Mouse (Mus musculus): ENCODE results near the gene Pfn2. TPM values are rescaled to one million over a fixed set of nuclear protein-coding genes. Genes with fewer than 3 reads are reported as not detected.

Gene Pfn2
- polyA plus RNA-seq (2011; ENCODE audit: insufficient read depth, insufficient read length, low read depth, missing spikeins): 14.2 and 19.3 TPM in 2 replicates

DNA sequence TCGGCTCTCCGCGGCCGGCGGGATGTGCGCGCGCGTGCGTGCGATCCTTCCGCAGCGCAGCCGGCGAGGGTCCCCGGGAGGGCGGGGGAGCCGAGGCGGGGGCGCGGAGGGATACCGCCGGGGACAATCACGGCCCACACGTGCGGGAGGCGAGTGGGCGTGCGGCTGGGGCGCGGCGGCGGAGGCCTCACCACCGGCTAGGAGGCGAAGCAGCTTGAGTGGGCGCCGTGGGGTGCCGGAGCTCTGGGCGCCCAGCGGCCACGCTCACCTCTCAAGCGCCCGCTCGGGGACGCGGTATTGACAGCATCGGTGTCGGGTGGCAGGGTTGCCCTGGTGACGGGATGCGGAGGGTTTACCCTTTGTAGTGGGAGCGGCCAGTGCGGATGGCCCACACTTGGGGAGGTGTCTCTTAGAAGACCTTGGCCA lies at the start of gene Pfn2:
TSS of gene Pfn2 (minus strand) at position 320 of the 426 bp plus-strand sequence.
- H3K27ac ChIP-seq (ENCODE audit: insufficient read depth, low read length): no peak within 1 kb of the TSS

GRCm38 (mm10) chr3:57882945-57883344 lies 35.1 kb upstream of the Pfn2 start:
- H3K4me3 ChIP-seq (ENCODE audit: low read depth, low read length): no peak overlapping the region
- TF ChIP-seq CTCF (IDR thresholded peaks at IDR 0.05; ENCODE audit: low read depth, low read length) (no peak), POLR2A (IDR thresholded peaks at IDR 0.05; ENCODE audit: insufficient read depth, low read length) (no peak), EP300 (IDR thresholded peaks at IDR 0.05; ENCODE audit: insufficient read depth, low read depth, low read length) (no peak)
- no peaks in the 10 kb centered on the region for H3K4me1 ChIP-seq (ENCODE audit: control insufficient read depth, insufficient read depth, low read length)
- no peaks in the 10 kb centered on the region for H3K9me3 ChIP-seq (replicated peaks; ENCODE audit: control insufficient read depth, insufficient read depth, low read length, poor library complexity, severe bottlenecking)
- no peak overlapping the region for H3K27ac ChIP-seq (ENCODE audit: insufficient read depth, low read length)
- H3K36me3 ChIP-seq (ENCODE audit: control insufficient read depth, insufficient read depth, low read length, poor library complexity, severe bottlenecking): no peaks in the 10 kb centered on the region
- no peaks in the 10 kb centered on the region for H3K27me3 ChIP-seq (ENCODE audit: control insufficient read depth, insufficient read depth, low read length, poor library complexity, severe bottlenecking)
- no peak overlapping the region for H3K9ac ChIP-seq (ENCODE audit: low read depth, poor library complexity, severe bottlenecking)

More for the DNA sequence above, at the start of gene Pfn2:
- no peaks in the 10 kb centered on the region for H3K9me3 ChIP-seq (replicated peaks; ENCODE audit: control insufficient read depth, insufficient read depth, low read length, poor library complexity, severe bottlenecking)
- peak within 1 kb of the TSS; percentile 96 for H3K9ac ChIP-seq (ENCODE audit: low read depth, poor library complexity, severe bottlenecking)
- H3K4me1 ChIP-seq (ENCODE audit: control insufficient read depth, insufficient read depth, low read length): no peaks in the 10 kb centered on the region
- TF ChIP-seq CTCF (IDR thresholded peaks at IDR 0.05; ENCODE audit: low read depth, low read length) (no peak), POLR2A (IDR thresholded peaks at IDR 0.05; ENCODE audit: insufficient read depth, low read length) (no peak), EP300 (IDR thresholded peaks at IDR 0.05; ENCODE audit: insufficient read depth, low read depth, low read length) (no peak)
- peaks cover 3% of the 10 kb centered on the region; the same call in 1 of the 2 replicates for H3K36me3 ChIP-seq (ENCODE audit: control insufficient read depth, insufficient read depth, low read length, poor library complexity, severe bottlenecking)
- no peaks in the 10 kb centered on the region for H3K27me3 ChIP-seq (ENCODE audit: control insufficient read depth, insufficient read depth, low read length, poor library complexity, severe bottlenecking)
- H3K4me3 ChIP-seq (ENCODE audit: low read depth, low read length): peak within 1 kb of the TSS; percentile 97

GRCm38 (mm10) chr3:57846912-57847759 lies 743 bp downstream of the Pfn2 start:
- H3K9ac ChIP-seq (ENCODE audit: low read depth, poor library complexity, severe bottlenecking): peak overlapping the region; percentile 96
- H3K4me3 ChIP-seq (ENCODE audit: low read depth, low read length): peak overlapping the region; percentile 97
- no peaks in the 10 kb centered on the region for H3K27me3 ChIP-seq (ENCODE audit: control insufficient read depth, insufficient read depth, low read length, poor library complexity, severe bottlenecking)
- no peaks in the 10 kb centered on the region for H3K4me1 ChIP-seq (ENCODE audit: control insufficient read depth, insufficient read depth, low read length)
- H3K36me3 ChIP-seq (ENCODE audit: control insufficient read depth, insufficient read depth, low read length, poor library complexity, severe bottlenecking): peaks cover 6% of the 10 kb centered on the region; the same call in 1 of the 2 replicates
- no peak overlapping the region for H3K27ac ChIP-seq (ENCODE audit: insufficient read depth, low read length)
- TF ChIP-seq EP300 (IDR thresholded peaks at IDR 0.05; ENCODE audit: insufficient read depth, low read depth, low read length) (no peak), CTCF (IDR thresholded peaks at IDR 0.05; ENCODE audit: low read depth, low read length) (no peak), POLR2A (IDR thresholded peaks at IDR 0.05; ENCODE audit: insufficient read depth, low read length) (no peak)
- no peaks in the 10 kb centered on the region for H3K9me3 ChIP-seq (replicated peaks; ENCODE audit: control insufficient read depth, insufficient read depth, low read length, poor library complexity, severe bottlenecking)

DNA sequence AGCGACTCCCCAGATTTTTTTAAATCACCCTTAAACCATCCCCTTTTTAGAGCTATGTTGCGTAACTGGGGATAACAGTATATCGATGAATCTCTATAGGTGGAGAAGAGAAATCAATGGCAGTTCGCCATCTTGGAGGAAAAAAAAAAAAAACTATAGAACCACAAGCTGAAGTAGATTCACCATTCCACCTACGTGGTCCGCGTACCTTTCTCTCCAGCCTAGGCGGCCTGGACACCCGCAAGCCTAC lies 1.3 kb downstream of the Pfn2 start:
- H3K4me1 ChIP-seq (ENCODE audit: control insufficient read depth, insufficient read depth, low read length): no peaks in the 10 kb centered on the region
- no peak overlapping the region for H3K27ac ChIP-seq (ENCODE audit: insufficient read depth, low read length)
- no peaks in the 10 kb centered on the region for H3K9me3 ChIP-seq (replicated peaks; ENCODE audit: control insufficient read depth, insufficient read depth, low read length, poor library complexity, severe bottlenecking)

GRCm38 (mm10) chr3:57845786-57846661 lies 1.9 kb downstream of the Pfn2 start:
- Histone ChIP-seq H3K36me3 (ENCODE audit: control insufficient read depth, insufficient read depth, low read length, poor library complexity, severe bottlenecking) (peaks cover 6% of the 10 kb centered on the region; the same call in 1 of the 2 replicates), H3K4me3 (ENCODE audit: low read depth, low read length) (no peak overlapping the region), H3K4me1 (ENCODE audit: control insufficient read depth, insufficient read depth, low read length) (no peaks in the 10 kb centered on the region), H3K9me3 (replicated peaks; ENCODE audit: control insufficient read depth, insufficient read depth, low read length, poor library complexity, severe bottlenecking) (no peaks in the 10 kb centered on the region), H3K27me3 (ENCODE audit: control insufficient read depth, insufficient read depth, low read length, poor library complexity, severe bottlenecking) (no peaks in the 10 kb centered on the region), H3K9ac (ENCODE audit: low read depth, poor library complexity, severe bottlenecking) (peak overlapping the region; percentile 96), H3K27ac (ENCODE audit: insufficient read depth, low read length) (no peak overlapping the region)
- no peak for TF ChIP-seq POLR2A (IDR thresholded peaks at IDR 0.05; ENCODE audit: insufficient read depth, low read length)
- TF ChIP-seq EP300 (IDR thresholded peaks at IDR 0.05; ENCODE audit: insufficient read depth, low read depth, low read length): no peak
- TF ChIP-seq CTCF (IDR thresholded peaks at IDR 0.05; ENCODE audit: low read depth, low read length): no peak

More for the DNA sequence above, 1.3 kb downstream of the Pfn2 start:
- Histone ChIP-seq H3K9ac (ENCODE audit: low read depth, poor library complexity, severe bottlenecking) (peak overlapping the region; percentile 96), H3K27me3 (ENCODE audit: control insufficient read depth, insufficient read depth, low read length, poor library complexity, severe bottlenecking) (no peaks in the 10 kb centered on the region), H3K4me3 (ENCODE audit: low read depth, low read length) (peak overlapping the region; percentile 97), H3K36me3 (ENCODE audit: control insufficient read depth, insufficient read depth, low read length, poor library complexity, severe bottlenecking) (peaks cover 6% of the 10 kb centered on the region; the same call in 1 of the 2 replicates)
- TF ChIP-seq EP300 (IDR thresholded peaks at IDR 0.05; ENCODE audit: insufficient read depth, low read depth, low read length) (no peak), POLR2A (IDR thresholded peaks at IDR 0.05; ENCODE audit: insufficient read depth, low read length) (no peak)

All from ES-Bruce4 (cell line).